Comparison of ENCODE assay signal across 10 mouse cellular contexts in genomic region chr7:128009715-128010340, GRCm38 (mm10). TPM values are rescaled to one million over a fixed set of nuclear protein-coding genes. Genes with fewer than 3 reads are reported as not detected.
DNase-seq lines count a peak whose midpoint lies in the region; ATAC-seq lines count a peak whose summit lies in the region.
"Had no signal": no experiment of that assay in that cellular context is flagged by ENCODE, and none has a peak within 500 bp of the region (broad histone marks: within the 10 kb centered on the region; RNA-seq: fewer than 3 reads in every experiment).

No protein-coding gene starts in this region.

- peaks cover 3% of the 10 kb centered on the region; the same call in 1 of the 2 replicates for H3K4me1 ChIP-seq in neural tube, embryonic 12.5 days
- peaks cover 2% of the 10 kb centered on the region; the same call in 1 of the 2 replicates for H3K4me1 ChIP-seq in hindbrain, embryonic 13.5 days (replicated peaks)
- H3K4me1 ChIP-seq in limb, embryonic 12.5 days (replicated peaks): peaks cover 5% of the 10 kb centered on the region
- H3K4me1 ChIP-seq in neural tube, embryonic 15.5 days: no peaks in the 10 kb centered on the region
- peaks cover under 1% of the 10 kb centered on the region; the same call in 1 of the 2 replicates for H3K4me1 ChIP-seq in forebrain, embryonic 13.5 days

- ATAC-seq in neural tube, embryonic 12.5 days (ENCODE audit: low FRiP score, low read depth): no peak
- no peak for ATAC-seq in hindbrain, embryonic 13.5 days (ENCODE audit: low FRiP score)
- no peak for ATAC-seq in limb, embryonic 12.5 days (ENCODE audit: insufficient number of reproducible peaks, insufficient read depth, low FRiP score, low TSS enrichment, low read depth)
- ATAC-seq in neural tube, embryonic 15.5 days (ENCODE audit: low FRiP score): no peak
- ATAC-seq in forebrain, embryonic 13.5 days: no peak

- no peak overlapping the region for H3K9ac ChIP-seq in neural tube, embryonic 12.5 days
- 0 out of 2 replicates have a peak overlapping the region, but pooled peaks have one; percentile 5 for H3K9ac ChIP-seq in hindbrain, embryonic 13.5 days
- no peak overlapping the region for H3K9ac ChIP-seq in limb, embryonic 12.5 days (replicated peaks)
- H3K9ac ChIP-seq in neural tube, embryonic 15.5 days (replicated peaks): no peak overlapping the region
- H3K9ac ChIP-seq in forebrain, embryonic 13.5 days: no peak overlapping the region

- peak overlapping the region; percentile 16; the same call in 1 of the 2 replicates for H3K4me2 ChIP-seq in neural tube, embryonic 12.5 days (replicated peaks)
- peak overlapping the region; percentile 36 for H3K4me2 ChIP-seq in hindbrain, embryonic 13.5 days
- H3K4me2 ChIP-seq in limb, embryonic 12.5 days: peak overlapping the region; percentile 40
- peak overlapping the region; percentile 25; the same call in 1 of the 2 replicates for H3K4me2 ChIP-seq in neural tube, embryonic 15.5 days
- H3K4me2 ChIP-seq in forebrain, embryonic 13.5 days: no peak overlapping the region

- no peak for DNase-seq in neural tube, embryonic 10.5 days (ENCODE audit: extremely low spot score, low spot score)
- DNase-seq in adrenal gland, postnatal 14 days: no peak
- DNase-seq: cerebellum, adult 18-20 months; lung, adult 2 months had no signal

- H3K9me3 ChIP-seq in neural tube, embryonic 12.5 days: no peaks in the 10 kb centered on the region
- no peaks in the 10 kb centered on the region for H3K9me3 ChIP-seq in hindbrain, embryonic 13.5 days
- no peaks in the 10 kb centered on the region for H3K9me3 ChIP-seq in limb, embryonic 12.5 days
- H3K9me3 ChIP-seq in neural tube, embryonic 15.5 days (replicated peaks): no peaks in the 10 kb centered on the region
- H3K9me3 ChIP-seq in forebrain, embryonic 13.5 days (replicated peaks): no peaks in the 10 kb centered on the region

- no peaks in the 10 kb centered on the region for H3K36me3 ChIP-seq in neural tube, embryonic 12.5 days
- no peaks in the 10 kb centered on the region for H3K36me3 ChIP-seq in hindbrain, embryonic 13.5 days
- H3K36me3 ChIP-seq in limb, embryonic 12.5 days: no peaks in the 10 kb centered on the region
- no peaks in the 10 kb centered on the region for H3K36me3 ChIP-seq in neural tube, embryonic 15.5 days
- no peaks in the 10 kb centered on the region for H3K36me3 ChIP-seq in forebrain, embryonic 13.5 days (ENCODE audit: poor library complexity, severe bottlenecking)

- peaks cover 8% of the 10 kb centered on the region; the same call in 1 of the 2 replicates for H3K27me3 ChIP-seq in neural tube, embryonic 12.5 days (replicated peaks)
- H3K27me3 ChIP-seq in hindbrain, embryonic 13.5 days: peaks cover 16% of the 10 kb centered on the region; the same call in 1 of the 2 replicates
- peaks cover 22% of the 10 kb centered on the region for H3K27me3 ChIP-seq in limb, embryonic 12.5 days
- H3K27me3 ChIP-seq in neural tube, embryonic 15.5 days (replicated peaks): no peaks in the 10 kb centered on the region; the same call in none of the 2 replicates
- peaks cover 4% of the 10 kb centered on the region for H3K27me3 ChIP-seq in forebrain, embryonic 13.5 days

- 55% methylated on average over 40 of the region's 40 CpGs for WGBS in neural tube, embryonic 12.5 days
- WGBS in hindbrain, embryonic 13.5 days: 59% methylated on average over 40 of the region's 40 CpGs
- 43% methylated on average over 40 of the region's 40 CpGs for WGBS in limb, embryonic 12.5 days
- WGBS in neural tube, embryonic 15.5 days: 59% methylated on average over 40 of the region's 40 CpGs
- 67% methylated on average over 40 of the region's 40 CpGs for WGBS in forebrain, embryonic 13.5 days

- no peak overlapping the region for H3K4me3 ChIP-seq in neural tube, embryonic 12.5 days
- 0 out of 2 replicates have a peak overlapping the region, but pooled peaks have one; percentile 14 for H3K4me3 ChIP-seq in hindbrain, embryonic 13.5 days
- H3K4me3 ChIP-seq in limb, embryonic 12.5 days (replicated peaks): 0 out of 2 replicates have a peak overlapping the region, but pooled peaks have one; percentile 7
- no peak overlapping the region for H3K4me3 ChIP-seq in neural tube, embryonic 15.5 days (replicated peaks)
- H3K4me3 ChIP-seq in forebrain, embryonic 13.5 days: no peak overlapping the region

- H3K27ac ChIP-seq in neural tube, embryonic 12.5 days: no peak overlapping the region
- H3K27ac ChIP-seq in hindbrain, embryonic 13.5 days: no peak overlapping the region
- no peak overlapping the region for H3K27ac ChIP-seq in limb, embryonic 12.5 days
- no peak overlapping the region for H3K27ac ChIP-seq in neural tube, embryonic 15.5 days (replicated peaks)
- no peak overlapping the region for H3K27ac ChIP-seq in forebrain, embryonic 13.5 days

RNA-seq across cellular contexts. Expression of gene Trim72, which starts 6.1 kb away (rescaled TPM):
- polyA plus RNA-seq in neural tube, embryonic 12.5 days (2016; fragmentation: Nextera tagmentation; extraction: Ambion mirVana): 0.23 TPM in 1 of 2 replicates, not detected in the other
- 0.13 TPM in 1 of 2 replicates, not detected in the other for polyA plus RNA-seq in hindbrain, embryonic 13.5 days (2015; fragmentation: Nextera tagmentation; extraction: Ambion mirVana)
- polyA plus RNA-seq in limb, embryonic 12.5 days (2016; fragmentation: Nextera tagmentation; extraction: Ambion mirVana): 0.23 and 0.61 TPM in 2 replicates
- polyA plus RNA-seq in neural tube, embryonic 15.5 days (2015; fragmentation: Nextera tagmentation; extraction: Ambion mirVana): 0.31 and 0.40 TPM in 2 replicates
- not detected in 2 replicates for total RNA-seq in adrenal gland, postnatal 14 days (2021)
- not detected in 2 replicates for polyA plus RNA-seq in forebrain, embryonic 13.5 days (2015; fragmentation: Nextera tagmentation; extraction: Ambion mirVana)

RNA-seq across cellular contexts. Expression of gene Pycard, which starts 16.2 kb away (rescaled TPM):
- 6.5 and 6.9 TPM in 2 replicates for polyA plus RNA-seq in neural tube, embryonic 12.5 days (2016; fragmentation: Nextera tagmentation; extraction: Ambion mirVana)
- 6.5 and 8.2 TPM in 2 replicates for polyA plus RNA-seq in hindbrain, embryonic 13.5 days (2015; fragmentation: Nextera tagmentation; extraction: Ambion mirVana)
- 9.2 and 10.5 TPM in 2 replicates for polyA plus RNA-seq in limb, embryonic 12.5 days (2016; fragmentation: Nextera tagmentation; extraction: Ambion mirVana)
- polyA plus RNA-seq in neural tube, embryonic 15.5 days (2015; fragmentation: Nextera tagmentation; extraction: Ambion mirVana): 8.0 and 46.9 TPM in 2 replicates
- total RNA-seq in adrenal gland, postnatal 14 days (2021): 3.4 and 10.1 TPM in 2 replicates
- 3.2 and 3.9 TPM in 2 replicates for polyA plus RNA-seq in forebrain, embryonic 13.5 days (2015; fragmentation: Nextera tagmentation; extraction: Ambion mirVana)

RNA-seq across cellular contexts. Expression of gene Fus, which starts 42.6 kb away (rescaled TPM):
- 481 and 511 TPM in 2 replicates for polyA plus RNA-seq in neural tube, embryonic 12.5 days (2016; fragmentation: Nextera tagmentation; extraction: Ambion mirVana)
- 397 and 402 TPM in 2 replicates for polyA plus RNA-seq in hindbrain, embryonic 13.5 days (2015; fragmentation: Nextera tagmentation; extraction: Ambion mirVana)
- 597 and 605 TPM in 2 replicates for polyA plus RNA-seq in limb, embryonic 12.5 days (2016; fragmentation: Nextera tagmentation; extraction: Ambion mirVana)
- polyA plus RNA-seq in neural tube, embryonic 15.5 days (2015; fragmentation: Nextera tagmentation; extraction: Ambion mirVana): 357 and 362 TPM in 2 replicates
- 275 and 322 TPM in 2 replicates for total RNA-seq in adrenal gland, postnatal 14 days (2021)
- 452 and 476 TPM in 2 replicates for polyA plus RNA-seq in forebrain, embryonic 13.5 days (2015; fragmentation: Nextera tagmentation; extraction: Ambion mirVana)

RNA-seq across cellular contexts. Expression of gene Itgam, which starts 52.6 kb away (rescaled TPM):
- polyA plus RNA-seq in neural tube, embryonic 12.5 days (2016; fragmentation: Nextera tagmentation; extraction: Ambion mirVana): 0.91 and 1.1 TPM in 2 replicates
- polyA plus RNA-seq in hindbrain, embryonic 13.5 days (2015; fragmentation: Nextera tagmentation; extraction: Ambion mirVana): 1.1 and 1.4 TPM in 2 replicates
- polyA plus RNA-seq in limb, embryonic 12.5 days (2016; fragmentation: Nextera tagmentation; extraction: Ambion mirVana): 0.64 and 0.89 TPM in 2 replicates
- polyA plus RNA-seq in neural tube, embryonic 15.5 days (2015; fragmentation: Nextera tagmentation; extraction: Ambion mirVana): 1.2 and 1.7 TPM in 2 replicates
- total RNA-seq in adrenal gland, postnatal 14 days (2021): 4.2 and 6.4 TPM in 2 replicates
- 0.36 and 0.40 TPM in 2 replicates for polyA plus RNA-seq in forebrain, embryonic 13.5 days (2015; fragmentation: Nextera tagmentation; extraction: Ambion mirVana)

RNA-seq across cellular contexts. Expression of gene Gm49368, which starts 52.7 kb away (rescaled TPM):
- not detected in 2 replicates for polyA plus RNA-seq in neural tube, embryonic 12.5 days (2016; fragmentation: Nextera tagmentation; extraction: Ambion mirVana)
- polyA plus RNA-seq in hindbrain, embryonic 13.5 days (2015; fragmentation: Nextera tagmentation; extraction: Ambion mirVana): not detected in 2 replicates
- not detected in 2 replicates for polyA plus RNA-seq in limb, embryonic 12.5 days (2016; fragmentation: Nextera tagmentation; extraction: Ambion mirVana)
- not detected in 2 replicates for polyA plus RNA-seq in neural tube, embryonic 15.5 days (2015; fragmentation: Nextera tagmentation; extraction: Ambion mirVana)
- not detected in 2 replicates for total RNA-seq in adrenal gland, postnatal 14 days (2021)
- not detected in 2 replicates for polyA plus RNA-seq in forebrain, embryonic 13.5 days (2015; fragmentation: Nextera tagmentation; extraction: Ambion mirVana)
- polyA plus RNA-seq: gonadal fat pad, adult 2 months had no signal

Comparison
In these comparisons a context has a peak if more than half of its experiments do, and no peak if none do; other contexts are left out.
1. H3K4me3 ChIP-seq: peak in hindbrain, embryonic 13.5 days (single experiment) and limb, embryonic 12.5 days (single experiment); none in neural tube, embryonic 12.5 days (single experiment), neural tube, embryonic 15.5 days (single experiment) and forebrain, embryonic 13.5 days (single experiment).